Mouse (Mus musculus): ENCODE data around the gene Fam122a. TPM values are rescaled to one million over a fixed set of nuclear protein-coding genes. Genes with fewer than 3 reads are reported as not detected.

The Fam122a gene
- polyA plus RNA-seq (2015; fragmentation: Illumina TruSeq; extraction: RNeasy Lipid Tissue Mini Kit (QIAGEN cat#74804); ENCODE audit: low read depth, low replicate concordance), result 21.4 TPM

GRCm38 (mm10) chr19:24476929-24477882 is at the start of gene Fam122a:
Gene Fam122a (minus strand): TSS chr19:24477356.

Other genes starting within 250 kb of the Fam122a start
- 12.3 TPM for gene Fxn, start 196.8 kb downstream of the Fam122a start, polyA plus RNA-seq (2015; fragmentation: Illumina TruSeq; extraction: RNeasy Lipid Tissue Mini Kit (QIAGEN cat#74804); ENCODE audit: low read depth, low replicate concordance)
- gene Pip5k1b, start 78.5 kb upstream of the Fam122a start, polyA plus RNA-seq (2015; fragmentation: Illumina TruSeq; extraction: RNeasy Lipid Tissue Mini Kit (QIAGEN cat#74804); ENCODE audit: low read depth, low replicate concordance), result 18.9 TPM
- gene Tmem252, start 196.7 kb upstream of the Fam122a start, polyA plus RNA-seq (2015; fragmentation: Illumina TruSeq; extraction: RNeasy Lipid Tissue Mini Kit (QIAGEN cat#74804); ENCODE audit: low read depth, low replicate concordance), result 0.68 TPM